Mouse (Mus musculus): Measurements from ENCODE around the gene Rbm24.

The Rbm24 gene

DNA sequence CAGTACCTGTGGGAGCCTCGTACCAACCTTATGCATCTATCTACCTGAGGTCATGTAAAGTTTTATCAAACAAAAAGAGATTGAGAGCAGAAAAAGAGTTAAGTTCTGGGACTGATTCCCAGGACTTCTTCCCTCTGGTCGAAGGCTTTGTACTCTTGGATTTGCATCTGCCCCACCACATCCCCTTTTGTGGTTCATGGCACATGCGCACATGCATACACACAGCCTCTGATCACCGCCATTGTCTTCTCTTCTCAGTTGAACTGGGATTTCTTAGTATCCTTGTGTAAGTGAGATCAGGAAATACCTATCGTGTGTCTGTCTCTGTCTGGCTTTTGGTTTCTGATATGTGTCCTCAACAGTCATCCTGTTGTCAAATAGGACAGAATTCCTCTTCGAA lies 20.7 kb downstream of the Rbm24 start:
- DNase-seq (ENCODE audit: low read depth, low spot score), result no peak

DNA sequence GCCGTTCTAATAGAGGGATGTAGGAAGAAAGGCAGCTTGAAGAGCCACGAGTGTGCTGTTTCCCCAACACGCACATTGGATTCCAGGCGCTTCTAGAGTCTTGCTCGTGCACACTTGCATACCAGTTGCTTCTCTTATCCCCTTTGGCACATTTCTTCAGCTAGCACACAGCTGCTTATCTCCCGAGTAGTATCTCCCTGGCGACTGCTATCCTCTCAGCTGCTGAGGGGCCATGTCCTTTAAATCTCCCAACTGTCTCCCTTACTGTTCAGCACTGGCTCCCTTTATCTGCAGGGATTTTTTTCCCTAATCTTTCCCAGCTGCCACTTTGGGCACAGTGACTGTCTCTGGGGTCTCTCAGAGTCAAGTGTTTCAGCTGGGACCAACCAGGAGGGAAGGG lies 25.8 kb downstream of the Rbm24 start:
- no peak for DNase-seq (ENCODE audit: low read depth, low spot score)

DNA sequence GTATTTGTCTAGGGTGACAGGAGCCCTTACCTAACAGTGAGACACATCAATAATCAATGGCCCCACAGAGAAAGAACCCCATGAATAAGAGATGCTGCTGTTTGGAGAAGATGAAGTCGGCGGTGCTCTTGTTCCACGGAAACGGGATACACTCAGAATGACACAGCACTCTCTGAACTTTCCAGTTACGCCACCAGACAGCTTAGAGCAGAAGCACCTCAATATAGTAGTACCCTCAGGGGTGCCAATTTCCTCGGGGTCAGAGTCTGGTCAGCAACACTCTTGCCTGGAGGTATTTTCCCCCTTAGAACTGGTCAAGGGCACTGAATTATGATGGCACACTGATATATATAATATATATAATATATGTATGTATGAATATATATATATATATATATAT lies 27.8 kb downstream of the Rbm24 start:
- no peak for DNase-seq (ENCODE audit: low read depth, low spot score)

DNA sequence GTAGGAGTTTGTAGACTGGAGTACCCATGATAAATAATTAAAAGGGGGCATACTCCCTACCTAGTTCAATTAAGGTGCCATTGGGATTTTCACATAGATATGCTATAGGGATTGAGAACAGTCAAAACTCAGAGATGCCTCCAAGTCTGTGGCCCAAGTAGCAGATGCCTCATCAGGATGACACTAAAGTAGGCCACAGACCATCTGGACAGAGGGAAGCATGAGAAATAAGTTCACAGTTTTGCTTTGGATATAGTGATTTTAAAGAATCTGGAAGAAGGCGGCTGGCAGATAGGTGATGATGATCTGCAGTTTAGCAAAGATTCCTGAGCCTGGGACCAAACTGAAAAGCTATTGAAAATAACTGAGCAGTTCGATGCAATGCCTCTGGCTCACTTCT lies 30.0 kb downstream of the Rbm24 start:
- DNase-seq (ENCODE audit: low read depth, low spot score), result no peak

DNA sequence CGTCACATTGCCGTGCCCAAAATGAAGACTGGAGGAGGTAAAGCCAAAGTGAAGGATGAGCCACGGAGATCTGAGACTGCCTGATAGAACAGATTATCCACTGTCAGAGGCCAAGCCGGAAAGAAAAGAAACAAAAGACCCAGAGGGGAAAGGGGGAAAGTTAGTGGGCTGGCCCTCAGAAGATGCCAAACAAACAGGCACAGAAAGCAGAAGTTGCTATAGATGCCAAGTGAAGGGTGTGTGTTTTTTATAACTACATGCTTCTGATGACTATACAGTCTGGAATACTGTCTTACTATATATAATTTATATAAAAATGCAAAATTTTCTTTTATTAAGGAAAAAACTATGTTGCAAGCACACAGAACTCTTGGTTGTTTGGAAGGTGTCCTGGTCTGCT lies 31.7 kb downstream of the Rbm24 start:
- DNase-seq (ENCODE audit: low read depth, low spot score), result no peak

DNA sequence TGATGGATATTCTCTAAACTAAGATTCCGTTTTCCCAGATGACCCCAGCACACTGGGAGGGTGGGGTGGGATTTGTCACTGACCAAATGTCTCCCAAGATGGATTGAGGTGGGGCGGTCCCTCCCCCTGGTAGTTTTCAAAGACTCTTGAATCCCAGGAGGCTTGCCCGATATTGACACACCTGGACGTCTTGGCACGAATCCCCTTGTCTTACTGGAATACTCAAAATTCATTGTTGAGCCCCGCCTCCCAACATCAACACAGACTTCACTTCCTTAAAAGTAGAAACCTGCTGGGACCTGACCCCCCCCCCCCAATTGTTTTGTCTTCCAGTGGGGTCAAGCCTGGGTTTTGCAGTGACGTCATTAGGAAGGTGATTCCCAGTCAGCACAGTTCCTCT lies 32.4 kb downstream of the Rbm24 start:
- no peak for DNase-seq (ENCODE audit: low read depth, low spot score)

DNA sequence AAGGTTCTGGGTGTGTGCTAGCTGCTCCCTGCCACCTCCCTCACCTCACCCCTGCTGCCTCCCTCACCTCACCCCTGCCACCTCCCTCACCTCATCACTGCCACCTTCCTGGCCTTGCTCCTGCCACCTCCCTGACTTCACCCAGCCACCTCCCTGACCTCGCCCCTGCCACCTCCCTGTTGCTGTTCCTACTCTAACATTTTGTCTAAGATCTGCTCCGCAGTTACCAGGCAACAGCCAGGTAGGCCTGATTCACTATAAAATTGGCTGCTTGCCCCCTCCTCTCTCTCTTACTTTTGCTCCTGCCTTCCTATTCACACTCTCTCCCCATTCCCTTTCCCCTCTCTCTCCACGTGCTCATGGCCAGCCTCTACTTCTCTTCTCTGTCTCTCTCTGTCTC lies 33.3 kb downstream of the Rbm24 start:
- no peak for DNase-seq (ENCODE audit: low read depth, low spot score)

DNA sequence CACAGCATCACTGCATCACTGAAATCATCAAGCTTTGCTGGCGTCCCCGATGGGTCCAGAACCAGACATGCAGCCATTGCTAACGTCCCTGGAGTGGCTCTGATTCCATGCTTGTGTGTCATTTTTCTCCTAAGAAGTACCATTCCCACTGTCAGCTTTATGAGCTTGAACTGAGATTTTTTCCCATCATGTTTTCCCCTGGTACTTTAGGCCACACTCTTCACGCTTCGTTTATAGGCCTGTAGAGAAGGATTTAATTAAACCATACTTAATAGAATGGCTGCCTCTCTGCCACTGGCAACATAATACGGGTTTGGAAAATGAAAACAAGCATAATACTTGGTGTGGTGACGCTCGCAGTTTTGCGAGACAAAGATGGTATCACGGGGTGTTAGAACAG lies 41.3 kb downstream of the Rbm24 start:
- no peak for DNase-seq (ENCODE audit: low read depth, low spot score)

DNA sequence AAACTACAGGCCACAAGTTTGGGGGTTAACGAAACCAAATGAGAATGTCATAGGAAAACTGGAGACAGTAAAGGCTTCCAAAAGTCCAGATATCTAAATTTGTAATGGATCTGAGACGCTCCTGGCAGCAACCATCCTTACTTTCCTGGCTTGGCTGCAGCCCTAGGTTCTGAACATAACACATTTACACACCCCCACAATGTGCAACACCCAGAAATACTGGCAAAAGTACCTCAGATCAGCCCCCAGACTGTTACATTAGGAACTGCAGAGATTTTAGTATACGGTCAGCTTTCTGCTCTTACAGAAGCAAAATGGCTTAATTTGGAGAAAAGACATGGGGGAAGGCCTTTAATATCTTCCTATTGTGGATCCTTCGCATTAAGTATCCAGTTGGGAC lies 44.0 kb downstream of the Rbm24 start:
- no peak for DNase-seq (ENCODE audit: low read depth, low spot score)

DNA sequence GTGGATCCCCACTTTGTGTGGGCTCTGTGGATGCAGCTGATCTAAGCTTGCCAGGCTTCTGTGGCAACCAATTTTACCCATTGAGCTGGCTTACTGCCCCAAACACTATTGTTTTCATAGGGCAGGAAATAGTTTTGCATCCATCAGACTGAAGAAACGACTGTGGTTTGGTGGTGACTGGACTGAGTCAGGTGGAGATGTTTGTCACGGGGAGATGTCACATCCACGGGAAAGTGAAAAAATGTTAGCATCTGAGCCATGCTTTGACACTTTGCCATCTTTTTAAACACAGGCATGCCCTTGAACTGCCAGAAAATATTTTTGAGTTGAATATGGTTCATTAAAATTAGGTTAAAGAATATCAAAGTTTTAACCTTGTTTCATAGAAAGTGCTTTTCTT lies 45.5 kb downstream of the Rbm24 start:
- DNase-seq (ENCODE audit: low read depth, low spot score), result no peak

DNA sequence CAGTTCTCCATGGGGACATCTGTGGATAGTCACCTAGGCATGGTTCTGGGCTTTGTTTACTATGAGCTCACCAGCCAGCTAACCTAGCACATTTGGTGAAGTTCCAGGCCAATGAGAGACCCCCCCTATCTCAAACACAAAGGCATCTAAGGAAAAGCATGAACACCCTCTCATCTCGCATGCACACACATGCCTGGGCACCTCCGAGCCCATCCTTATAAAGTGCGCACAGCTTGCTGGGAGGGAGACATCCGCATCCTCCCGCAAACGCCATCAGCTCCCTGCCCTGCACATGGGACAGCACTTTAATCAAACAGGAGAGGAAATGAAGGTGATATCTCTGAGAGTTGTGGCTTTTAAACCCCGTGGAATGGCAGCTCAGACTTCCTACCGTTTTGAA lies 50.0 kb downstream of the Rbm24 start:
- DNase-seq (ENCODE audit: low read depth, low spot score), result no peak

DNA sequence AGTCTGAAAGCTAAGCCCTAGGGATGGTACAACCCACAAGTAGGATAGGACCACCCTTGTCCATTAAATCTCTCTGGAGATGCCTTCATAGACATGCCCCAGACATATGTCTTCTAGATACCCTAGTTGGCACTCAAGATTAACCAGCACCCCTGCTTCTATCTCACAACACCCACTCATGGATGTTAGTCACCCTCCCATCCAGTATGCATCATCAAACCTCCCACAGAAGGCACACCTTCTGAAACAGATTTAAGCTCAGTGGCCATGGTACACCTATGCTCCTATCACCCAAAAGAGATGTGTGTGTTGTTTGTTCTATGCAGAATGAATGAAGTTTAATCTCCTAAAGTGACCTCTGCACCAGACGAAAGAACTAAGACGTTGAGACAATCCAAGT lies 51.3 kb downstream of the Rbm24 start:
- no peak for DNase-seq (ENCODE audit: low read depth, low spot score)

Measured in retina, adult 2 months (tissue).